Mouse (Mus musculus): ENCODE results near the gene Cwc22. TPM values are rescaled to one million over a fixed set of nuclear protein-coding genes. Genes with fewer than 3 reads are reported as not detected.

Cwc22 gene
- total RNA-seq, 2 experiments from 2014 or later: 24.5 to 29.4 TPM

DNA sequence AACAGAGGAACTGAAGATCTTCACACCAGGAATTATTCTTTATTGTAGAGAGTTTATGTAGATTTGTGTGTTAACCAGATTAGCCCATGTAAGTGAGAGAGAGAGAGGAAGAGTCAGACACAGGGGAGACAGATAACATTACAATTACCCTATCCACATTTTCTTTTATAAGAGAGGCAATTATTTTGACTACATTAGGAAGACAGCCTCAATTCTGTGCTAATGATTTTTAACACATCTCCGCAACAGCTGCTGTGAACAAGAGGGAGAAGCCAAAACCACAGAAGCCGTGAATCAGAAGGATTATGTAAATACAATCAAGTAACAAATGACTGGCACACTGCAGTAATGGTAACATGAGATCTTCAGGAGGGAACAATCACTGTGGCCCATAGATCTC lies 12.5 kb downstream of the Cwc22 start:
- DNase-seq (ENCODE audit: low spot score in 2 of 2): no peak
- intact Hi-C loops (cut with DNase I): no loop called here

DNA sequence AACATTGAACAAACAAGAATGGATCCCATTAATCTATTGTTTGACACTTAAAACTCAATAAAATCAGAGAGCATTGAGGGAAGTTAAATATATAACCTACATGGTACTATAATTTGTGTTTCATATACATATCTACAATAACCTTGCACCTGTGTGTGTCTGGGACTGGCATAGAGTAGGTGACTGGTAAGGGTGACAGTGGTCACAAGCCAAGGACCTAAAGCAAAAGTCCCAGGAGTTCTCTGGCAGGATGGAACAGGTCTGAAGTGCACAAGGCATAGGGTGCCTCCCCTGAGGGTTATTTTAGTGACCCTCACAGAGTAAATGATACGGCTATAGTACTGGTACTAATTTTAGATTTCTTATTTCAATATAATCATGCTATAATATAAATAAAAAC lies 14.2 kb downstream of the Cwc22 start:
- no peak for DNase-seq (ENCODE audit: low spot score in 2 of 2)
- intact Hi-C loops (cut with DNase I): no loop called here

GRCm38 (mm10) chr2:77928352-77928751 lies 17.8 kb downstream of the Cwc22 start:
- intact Hi-C loops (cut with DNase I): no loop called here
- no peak for DNase-seq (ENCODE audit: low spot score in 2 of 2)

GRCm38 (mm10) chr2:77926468-77926867 lies 19.7 kb downstream of the Cwc22 start:
- no peak for DNase-seq (ENCODE audit: low spot score in 2 of 2)
- intact Hi-C loops (cut with DNase I): no loop called here

DNA sequence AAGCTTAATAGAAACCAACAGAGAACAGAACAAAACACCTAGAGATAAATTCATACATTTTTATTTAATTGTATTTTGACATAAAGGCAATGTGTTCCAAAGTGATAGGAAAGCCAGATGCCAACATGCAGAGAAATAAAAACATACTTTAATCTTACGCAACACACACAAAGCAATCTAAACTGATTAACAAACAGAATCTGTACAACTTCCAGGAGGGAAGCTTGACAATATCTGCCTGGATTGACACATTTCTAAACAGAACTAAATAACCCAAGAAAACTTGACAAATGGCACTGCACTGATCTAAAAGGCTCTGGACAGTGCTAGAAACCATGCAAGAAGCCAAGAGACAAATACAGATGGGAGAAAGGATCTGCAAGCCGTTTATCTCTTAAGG lies 20.2 kb downstream of the Cwc22 start:
- no peak for DNase-seq (ENCODE audit: low spot score in 2 of 2)
- intact Hi-C loops (cut with DNase I): no loop called here

GRCm38 (mm10) chr2:77925187-77925924 lies 20.8 kb downstream of the Cwc22 start:
- no peak for DNase-seq (ENCODE audit: low spot score in 2 of 2)
- intact Hi-C loops (cut with DNase I): no loop called here

DNA sequence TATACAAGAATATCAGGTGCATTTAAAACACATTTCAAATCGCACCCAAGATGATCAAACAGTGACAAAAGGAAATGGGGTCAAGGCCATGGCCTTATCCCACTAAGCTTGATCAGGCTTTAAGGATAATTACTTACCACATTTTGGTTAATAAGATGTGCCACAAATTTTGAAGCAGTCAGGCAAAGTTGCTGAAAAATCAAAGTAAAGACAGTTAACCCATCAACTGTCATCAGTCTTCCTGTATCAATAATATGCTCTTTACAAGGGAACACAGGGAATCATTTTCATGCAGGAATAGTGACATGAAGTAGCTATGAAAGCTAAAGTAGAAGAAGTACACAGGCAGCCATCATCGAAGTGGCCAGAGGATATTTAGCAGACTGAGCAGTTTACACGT lies 22.2 kb downstream of the Cwc22 start:
- DNase-seq (ENCODE audit: low spot score in 2 of 2): no peak
- intact Hi-C loops (cut with DNase I): no loop called here

DNA sequence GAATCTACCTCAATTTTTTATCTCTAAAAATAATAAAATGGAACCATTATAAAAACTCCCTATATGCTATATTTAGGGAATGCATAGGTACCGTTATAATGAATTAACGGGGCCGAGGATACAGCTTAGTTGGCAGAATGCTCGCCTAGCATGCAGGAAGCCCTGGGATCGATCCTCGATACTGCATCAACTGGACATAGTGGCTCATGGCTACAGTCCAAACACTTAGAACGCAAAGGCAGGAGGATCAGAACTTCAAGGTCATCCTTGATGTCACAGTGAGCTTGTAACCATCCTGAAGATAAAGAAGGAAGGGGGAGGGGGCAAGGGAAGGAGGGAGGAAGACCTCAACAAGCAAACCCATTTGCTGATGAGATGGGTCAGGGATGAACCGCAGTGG lies 23.0 kb downstream of the Cwc22 start:
- intact Hi-C loops (cut with DNase I): no loop called here
- no peak for DNase-seq (ENCODE audit: low spot score in 2 of 2)

DNA sequence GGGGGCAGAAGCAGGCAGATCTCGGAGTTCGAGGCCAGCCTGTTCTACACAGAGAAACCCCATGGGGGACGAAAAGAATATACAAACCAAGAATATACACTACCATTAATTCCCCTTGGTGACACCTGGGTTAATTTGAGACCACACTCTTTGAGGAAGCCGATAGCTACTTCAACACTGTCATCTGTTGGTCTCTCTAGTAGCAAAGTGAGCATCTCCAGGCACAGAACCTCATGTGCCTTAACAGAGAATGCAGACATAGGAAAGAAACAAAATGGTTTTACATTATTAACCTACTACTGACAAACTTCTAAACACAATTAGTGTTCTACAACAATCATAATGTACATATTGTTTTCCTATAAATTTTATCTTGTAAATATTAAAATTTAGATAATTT lies 24.9 kb downstream of the Cwc22 start:
- no peak for DNase-seq (ENCODE audit: low spot score in 2 of 2)
- intact Hi-C loops (cut with DNase I): no loop called here

GRCm38 (mm10) chr2:77920621-77921020 lies 25.6 kb downstream of the Cwc22 start:
- intact Hi-C loops (cut with DNase I): no loop called here
- DNase-seq (ENCODE audit: low spot score in 2 of 2): no peak

GRCm38 (mm10) chr2:77918474-77918873 lies 27.7 kb downstream of the Cwc22 start:
- intact Hi-C loops (cut with DNase I): no loop called here
- no peak for DNase-seq (ENCODE audit: low spot score in 2 of 2)

DNA sequence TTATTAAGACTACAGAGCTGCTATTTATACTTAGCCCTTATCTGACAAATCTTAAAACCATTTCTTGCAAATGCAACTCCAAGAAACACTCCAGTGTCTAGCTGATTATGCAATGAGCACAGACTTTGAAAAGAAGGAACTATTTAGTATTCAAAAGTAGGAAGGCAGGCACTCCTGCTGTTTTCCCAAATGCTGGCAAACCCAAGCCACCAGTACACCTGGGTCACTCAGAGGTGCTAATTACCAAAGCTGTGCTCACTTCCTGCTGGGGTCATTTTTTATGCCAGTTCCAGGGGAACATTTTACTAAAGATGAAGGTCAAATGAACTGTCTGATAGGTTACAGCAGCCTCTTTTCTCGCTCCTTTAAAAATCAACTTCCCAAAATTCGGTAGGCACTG lies 28.2 kb downstream of the Cwc22 start:
- no peak for DNase-seq (ENCODE audit: low spot score in 2 of 2)

DNA sequence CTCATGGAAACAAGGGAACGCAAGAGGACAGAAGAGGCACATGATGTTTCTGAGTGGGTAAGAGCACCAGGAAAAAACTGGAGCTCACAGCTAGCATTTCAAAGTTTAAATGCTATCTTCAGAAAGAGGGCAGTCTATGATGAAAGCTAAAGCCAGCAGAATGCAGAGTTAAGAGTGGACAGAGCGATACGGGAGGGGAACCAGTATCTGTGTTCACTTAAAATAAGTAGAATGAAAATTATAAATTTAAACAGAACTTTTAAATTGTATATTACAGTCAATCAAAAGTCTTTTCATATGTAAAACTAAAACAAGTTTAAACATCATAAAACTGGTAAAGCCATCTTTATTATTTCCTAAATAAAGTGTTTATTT lies 28.8 kb downstream of the Cwc22 start:
- intact Hi-C loops (cut with DNase I): no loop called here
- DNase-seq (ENCODE audit: low spot score in 2 of 2): no peak

More for the DNA sequence above, 28.2 kb downstream of the Cwc22 start:
- intact Hi-C loops (cut with DNase I): no loop called here

DNA sequence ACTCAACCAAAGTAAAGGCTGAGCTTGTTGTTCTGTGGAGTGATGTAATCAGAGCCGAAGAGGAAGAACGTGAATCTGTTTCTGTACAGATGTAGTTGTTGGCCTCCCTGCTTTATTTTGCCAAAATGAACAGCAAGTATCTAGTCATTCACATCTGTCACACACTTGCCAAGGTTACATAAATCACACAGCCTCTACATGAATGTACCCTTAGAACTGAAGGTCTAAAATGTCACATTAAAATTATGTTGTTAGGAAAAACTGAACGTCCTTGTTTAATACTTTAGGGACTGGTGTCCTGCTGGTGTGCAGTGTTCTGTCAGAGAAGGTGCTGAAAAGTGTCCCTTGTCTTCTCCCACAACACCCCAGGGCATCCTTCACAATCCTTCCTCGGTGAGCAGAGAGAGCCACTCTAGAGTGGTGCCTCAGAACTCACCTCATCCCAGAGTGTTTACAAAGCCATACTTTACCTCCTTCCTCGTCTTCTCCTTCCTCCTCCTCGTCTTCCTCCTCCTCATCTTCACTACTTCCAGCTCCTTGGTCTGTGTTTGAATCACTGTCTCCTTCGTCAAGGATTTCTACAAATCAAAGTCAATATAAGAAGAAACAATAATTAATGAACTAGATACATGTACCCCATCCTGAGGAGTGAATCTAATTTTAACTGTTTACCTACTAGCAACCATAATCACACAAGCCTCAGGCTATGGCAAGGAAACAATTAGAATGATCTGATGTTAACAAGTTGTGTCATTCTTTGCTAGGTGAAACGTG lies 29.4 kb downstream of the Cwc22 start:
- intact Hi-C loops (cut with DNase I): no loop called here
- DNase-seq (ENCODE audit: low spot score in 2 of 2): no peak

- intact Hi-C loops (cut with DNase I): no loop called here
- no peak for DNase-seq (ENCODE audit: low spot score in 2 of 2)
Measured at GRCm38 (mm10) chr2:77915187-77915586, 31.0 kb downstream of the Cwc22 start.

- intact Hi-C loops (cut with DNase I): no loop called here
- DNase-seq (ENCODE audit: low spot score in 2 of 2): no peak
Measured at GRCm38 (mm10) chr2:77913628-77914027, 32.5 kb downstream of the Cwc22 start.

DNA sequence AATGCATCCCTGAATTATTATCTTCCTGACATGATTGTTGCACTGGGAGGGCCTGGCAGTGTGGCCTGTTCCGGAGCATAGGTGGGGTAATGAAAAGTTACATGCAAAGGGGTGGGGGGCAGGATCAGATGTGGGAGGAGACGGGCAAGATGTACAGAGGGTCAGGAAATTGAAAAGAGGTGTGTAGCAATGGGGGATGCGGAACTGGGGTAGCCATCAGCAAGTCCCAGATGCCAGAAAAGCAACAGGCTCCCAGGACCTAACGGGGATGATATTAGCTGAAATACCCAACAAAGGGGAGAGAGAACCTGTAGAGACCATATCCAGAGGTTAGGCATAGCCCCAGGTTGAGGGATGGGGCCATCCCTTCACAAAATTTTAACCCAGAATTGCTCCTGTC lies 34.0 kb downstream of the Cwc22 start:
- intact Hi-C loops (cut with DNase I): no loop called here
- DNase-seq (ENCODE audit: low spot score in 2 of 2): no peak

DNA sequence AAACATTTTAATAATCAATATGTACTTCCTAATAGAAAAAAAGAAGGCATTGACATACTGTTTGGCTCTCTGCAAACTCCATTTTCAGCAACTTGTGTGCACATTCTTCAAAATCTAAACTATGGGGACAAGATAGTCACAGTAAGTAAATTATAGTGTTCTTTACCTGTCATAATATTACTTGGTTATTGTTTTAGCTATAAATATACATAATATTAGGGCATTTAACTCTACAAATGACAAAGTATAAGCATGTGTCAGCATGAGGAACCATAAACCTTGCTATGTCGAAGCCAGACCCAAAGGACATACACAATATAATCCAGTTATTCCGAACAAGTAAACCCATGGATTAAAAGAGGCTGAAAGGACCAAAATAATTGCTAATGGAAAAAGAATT lies 34.7 kb downstream of the Cwc22 start:
- no peak for DNase-seq (ENCODE audit: low spot score in 2 of 2)
- intact Hi-C loops (cut with DNase I): no loop called here

- intact Hi-C loops (cut with DNase I): no loop called here
- DNase-seq (ENCODE audit: low spot score in 2 of 2): no peak
Measured at GRCm38 (mm10) chr2:77910216-77910615, 36.0 kb downstream of the Cwc22 start.

DNA sequence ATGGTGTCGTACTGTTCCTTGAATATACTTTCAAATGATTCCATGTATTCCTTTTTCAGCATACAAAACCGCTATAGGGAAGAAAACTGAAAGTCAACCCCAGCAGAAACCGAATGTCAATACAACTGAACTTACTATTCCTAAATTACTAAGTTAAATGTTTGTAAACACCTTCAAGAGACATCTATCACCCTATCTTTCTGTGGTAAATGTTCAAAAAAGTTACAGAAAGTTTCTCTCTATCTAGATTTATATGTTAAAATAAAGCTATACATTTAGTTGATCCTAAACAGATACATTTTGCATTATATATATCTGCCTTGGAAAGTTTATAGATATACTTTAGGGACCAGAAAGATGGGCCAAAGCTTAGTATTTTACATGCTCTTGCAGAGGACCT lies 39.0 kb downstream of the Cwc22 start:
- no peak for DNase-seq (ENCODE audit: low spot score in 2 of 2)
- intact Hi-C loops (cut with DNase I): no loop called here

GRCm38 (mm10) chr2:77905023-77905422 lies 41.2 kb downstream of the Cwc22 start:
- no peak for DNase-seq (ENCODE audit: low spot score in 2 of 2)
- intact Hi-C loops (cut with DNase I): no loop called here

Measured in left cerebral cortex, postnatal 36 days (tissue).